Comparison of ENCODE assay signal across 19 mouse cellular contexts in genomic region chr10:5981433-5981832, GRCm38 (mm10). TPM values are rescaled to one million over a fixed set of nuclear protein-coding genes. Genes with fewer than 3 reads are reported as not detected.
DNase-seq lines count a peak whose midpoint lies in the region; ATAC-seq lines count a peak whose summit lies in the region.
"Had no signal": no experiment of that assay in that cellular context is flagged by ENCODE, and none has a peak within 500 bp of the region (broad histone marks: within the 10 kb centered on the region; RNA-seq: fewer than 3 reads in every experiment).

No protein-coding gene starts in this region.

- WGBS in hindbrain, embryonic 16.5 days: 92% methylated on average over 1 of the region's 1 CpGs
- WGBS in hindbrain, embryonic 12.5 days: 97% methylated on average over 1 of the region's 1 CpGs
- 88% methylated on average over 1 of the region's 1 CpGs for WGBS in neural tube, embryonic 15.5 days

- no peaks in the 10 kb centered on the region for H3K36me3 ChIP-seq in hindbrain, embryonic 16.5 days (ENCODE audit: control insufficient read depth, insufficient read depth, low read length)
- H3K36me3 ChIP-seq in hindbrain, embryonic 12.5 days: no peaks in the 10 kb centered on the region
- no peaks in the 10 kb centered on the region for H3K36me3 ChIP-seq in neural tube, embryonic 15.5 days
- H3K36me3 ChIP-seq: G1E had no signal

- ATAC-seq in hindbrain, embryonic 16.5 days: peak; percentile 52; the same call in 1 of the 2 replicates
- no peak for ATAC-seq in hindbrain, embryonic 12.5 days (ENCODE audit: low FRiP score)
- peak; percentile 50; the same call in 1 of the 2 replicates for ATAC-seq in neural tube, embryonic 15.5 days (ENCODE audit: low FRiP score)
- ATAC-seq: activated CD4-positive, CD25-positive, alpha-beta regulatory T cell, adult 4 months; CD4-positive, CD25-positive, alpha-beta regulatory T cell, adult 4 months; Patski had no signal

- H3K4me1 ChIP-seq in hindbrain, embryonic 16.5 days (ENCODE audit: control insufficient read depth, insufficient read depth, low read depth, low read length): no peaks in the 10 kb centered on the region
- no peaks in the 10 kb centered on the region for H3K4me1 ChIP-seq in hindbrain, embryonic 12.5 days
- no peaks in the 10 kb centered on the region for H3K4me1 ChIP-seq in neural tube, embryonic 15.5 days

- H3K4me2 ChIP-seq in hindbrain, embryonic 16.5 days (ENCODE audit: low read length): no peak overlapping the region
- no peak overlapping the region for H3K4me2 ChIP-seq in hindbrain, embryonic 12.5 days (replicated peaks)
- no peak overlapping the region for H3K4me2 ChIP-seq in neural tube, embryonic 15.5 days

- H3K27me3 ChIP-seq in hindbrain, embryonic 16.5 days (replicated peaks; ENCODE audit: control insufficient read depth, insufficient read depth, low read length): no peaks in the 10 kb centered on the region
- H3K27me3 ChIP-seq in hindbrain, embryonic 12.5 days: no peaks in the 10 kb centered on the region
- no peaks in the 10 kb centered on the region for H3K27me3 ChIP-seq in neural tube, embryonic 15.5 days (replicated peaks)
- H3K27me3 ChIP-seq: CH12.LX, Patski had no signal

- H3K27ac ChIP-seq in hindbrain, embryonic 16.5 days (ENCODE audit: low read depth, low read length): no peak overlapping the region
- H3K27ac ChIP-seq in hindbrain, embryonic 12.5 days: no peak overlapping the region
- H3K27ac ChIP-seq in neural tube, embryonic 15.5 days (replicated peaks): no peak overlapping the region

- no peaks in the 10 kb centered on the region for H3K9me3 ChIP-seq in hindbrain, embryonic 16.5 days (ENCODE audit: control insufficient read depth, low read length)
- H3K9me3 ChIP-seq in hindbrain, embryonic 12.5 days (replicated peaks): no peaks in the 10 kb centered on the region
- no peaks in the 10 kb centered on the region for H3K9me3 ChIP-seq in neural tube, embryonic 15.5 days (replicated peaks)
- H3K9me3 ChIP-seq: G1E had no signal

- H3K4me3 ChIP-seq in hindbrain, embryonic 16.5 days (ENCODE audit: low read length): no peak overlapping the region
- H3K4me3 ChIP-seq in hindbrain, embryonic 12.5 days: no peak overlapping the region
- H3K4me3 ChIP-seq in neural tube, embryonic 15.5 days (replicated peaks): no peak overlapping the region

- DNase-seq in neural tube, embryonic 10.5 days (ENCODE audit: extremely low spot score, low spot score): no peak
- DNase-seq: adrenal gland, adult 2 months; adrenal gland, adult 8-10 months; adrenal gland, postnatal 10 days; adrenal gland, postnatal 14 days; adrenal gland, postnatal 25 days; adrenal gland, postnatal 36 days; B cell, adult 2 months; cerebellum, adult 11 months; cerebellum, adult 11-12 months; cerebellum, adult 18-20 months had no signal

- H3K9ac ChIP-seq in hindbrain, embryonic 16.5 days (ENCODE audit: low read depth, low read length): no peak overlapping the region
- no peak overlapping the region for H3K9ac ChIP-seq in hindbrain, embryonic 12.5 days
- H3K9ac ChIP-seq in neural tube, embryonic 15.5 days (replicated peaks): no peak overlapping the region

RNA-seq across cellular contexts. Expression of gene Rgs17, which starts 59.2 kb away (rescaled TPM):
- polyA plus RNA-seq in hindbrain, embryonic 16.5 days (2015; fragmentation: Nextera tagmentation; extraction: Ambion mirVana): 31.4 and 39.0 TPM in 2 replicates
- polyA plus RNA-seq in hindbrain, embryonic 12.5 days (2016; fragmentation: Nextera tagmentation; extraction: Ambion mirVana): 4.8 and 5.3 TPM in 2 replicates
- polyA plus RNA-seq in neural tube, embryonic 15.5 days (2015; fragmentation: Nextera tagmentation; extraction: Ambion mirVana): 29.7 and 31.0 TPM in 2 replicates
- polyA plus RNA-seq: activated CD4-positive, CD25-positive, alpha-beta regulatory T cell, adult 4 months; G1E had no signal
